Mouse (Mus musculus): ENCODE measurements around the gene D130040H23Rik. TPM values are rescaled to one million over a fixed set of nuclear protein-coding genes. Genes with fewer than 3 reads are reported as not detected.

The D130040H23Rik gene
- polyA plus RNA-seq (2014; fragmentation: Nextera tagmentation; extraction: Ambion mirVana), result 5.4 and 5.6 TPM in 2 replicates

DNA sequence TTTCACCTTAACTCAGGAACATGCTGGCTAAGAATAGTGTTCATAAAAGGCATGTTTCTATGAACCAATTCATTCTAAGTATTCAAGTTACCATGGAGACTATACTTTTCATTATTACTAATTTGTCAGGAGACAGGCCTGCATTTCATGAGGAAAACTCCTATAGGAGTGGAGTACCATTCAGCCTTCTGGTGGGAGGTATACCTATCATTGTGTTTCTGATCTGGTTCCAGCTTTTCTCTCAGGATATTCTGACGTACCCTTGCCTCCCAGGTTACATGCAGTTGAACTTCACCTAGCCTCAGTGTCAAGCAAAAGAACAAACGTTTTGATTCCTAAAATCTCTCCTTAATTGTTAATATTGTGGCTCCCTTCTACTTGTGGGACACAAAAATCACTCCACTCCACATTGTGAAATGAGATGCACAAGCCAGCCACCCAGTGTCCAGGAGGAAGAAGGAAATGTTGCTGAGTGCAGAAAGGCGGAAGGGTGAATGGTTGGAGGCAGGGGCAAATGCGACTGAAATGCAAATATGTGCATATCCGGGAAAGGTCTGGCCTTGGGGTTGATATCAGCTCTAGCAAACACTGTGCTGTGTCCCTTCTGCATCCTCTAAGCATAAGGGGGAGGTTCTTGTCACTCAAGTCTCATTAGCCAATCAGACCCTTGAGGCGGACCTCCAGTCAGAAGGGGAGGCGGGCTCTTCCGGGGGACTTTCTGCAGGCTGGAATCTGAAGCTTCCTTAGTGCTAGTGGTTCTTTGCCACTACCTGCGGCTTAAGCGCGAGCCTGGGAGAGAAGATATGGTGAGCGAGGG, at the start of gene D130040H23Rik:
Gene D130040H23Rik (plus strand): TSS at position 695 of the 817 bp plus-strand sequence.
- H3K4me3 ChIP-seq (ENCODE audit: low read depth, low read length), result peak within 1 kb of the TSS; percentile 64
- ATAC-seq (ENCODE audit: insufficient read depth) (peak; percentile 100), DNase-seq (peak; percentile 95)
- H3K27me3 ChIP-seq (ENCODE audit: insufficient read depth, low read length), result no peaks in the 10 kb centered on the region
- H3K27ac ChIP-seq (ENCODE audit: low read depth), result peak within 1 kb of the TSS; percentile 73
- H3K36me3 ChIP-seq (ENCODE audit: insufficient read depth), result peaks cover 6% of the 10 kb centered on the region; the same call in 1 of the 2 replicates
- no peak for TF ChIP-seq CTCF (IDR thresholded peaks at IDR 0.05; ENCODE audit: low read depth)
- H3K9me3 ChIP-seq (ENCODE audit: low read depth, low read length), result no peaks in the 10 kb centered on the region
- 6% methylated on average over 12 of the region's 12 CpGs for WGBS
- peak within 1 kb of the TSS; percentile 79 for H3K9ac ChIP-seq
- peaks cover 4% of the 10 kb centered on the region; the same call in 1 of the 2 replicates for H3K4me1 ChIP-seq (ENCODE audit: insufficient read depth)
- H3K4me2 ChIP-seq, result peak within 1 kb of the TSS; percentile 71

GRCm38 (mm10) chr8:69242541-69242940, 28.3 kb upstream of the D130040H23Rik start:
- Histone ChIP-seq H3K4me3 (ENCODE audit: low read depth, low read length) (no peak overlapping the region), H3K4me1 (ENCODE audit: insufficient read depth) (no peaks in the 10 kb centered on the region), H3K9ac (no peak overlapping the region), H3K27ac (ENCODE audit: low read depth) (no peak overlapping the region), H3K4me2 (no peak overlapping the region), H3K9me3 (ENCODE audit: low read depth, low read length) (no peaks in the 10 kb centered on the region), H3K36me3 (ENCODE audit: insufficient read depth) (no peaks in the 10 kb centered on the region), H3K27me3 (ENCODE audit: insufficient read depth, low read length) (no peaks in the 10 kb centered on the region)
- 20% methylated on average over 2 of the region's 2 CpGs for WGBS
- no peak for TF ChIP-seq CTCF (IDR thresholded peaks at IDR 0.05; ENCODE audit: low read depth)
- no peak for ATAC-seq (ENCODE audit: insufficient read depth)
- DNase-seq, result no peak

DNA sequence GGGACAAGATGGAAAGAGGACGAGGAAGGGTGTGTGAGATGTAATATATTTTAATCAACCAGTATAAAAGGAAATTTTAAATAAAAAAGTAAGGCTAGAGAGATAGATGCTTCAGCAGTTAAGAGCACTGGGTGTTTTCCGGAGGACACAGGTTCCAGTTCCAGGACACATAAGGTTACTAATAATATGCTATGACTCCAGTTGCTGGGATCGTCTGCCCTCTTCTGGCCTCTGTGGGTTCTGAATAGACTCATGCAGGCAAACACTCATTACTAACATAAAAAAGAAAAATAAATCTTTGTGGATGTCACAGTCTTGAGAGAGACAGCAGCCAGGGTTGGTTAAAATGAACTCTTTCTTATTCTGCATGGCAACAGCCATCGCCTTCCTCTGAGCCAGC, 2.4 kb upstream of the D130040H23Rik start:
- Histone ChIP-seq H3K9ac (no peak overlapping the region), H3K4me3 (ENCODE audit: low read depth, low read length) (no peak overlapping the region), H3K4me1 (ENCODE audit: insufficient read depth) (peaks cover 4% of the 10 kb centered on the region; the same call in 1 of the 2 replicates), H3K36me3 (ENCODE audit: insufficient read depth) (no peaks in the 10 kb centered on the region), H3K9me3 (ENCODE audit: low read depth, low read length) (no peaks in the 10 kb centered on the region), H3K27me3 (ENCODE audit: insufficient read depth, low read length) (no peaks in the 10 kb centered on the region), H3K27ac (ENCODE audit: low read depth) (no peak overlapping the region), H3K4me2 (no peak overlapping the region)
- WGBS, result 67% methylated on average over 4 of the region's 4 CpGs
- ATAC-seq (ENCODE audit: insufficient read depth) (no peak), DNase-seq (peak; percentile 13)
- TF ChIP-seq CTCF (IDR thresholded peaks at IDR 0.05; ENCODE audit: low read depth), result no peak

GRCm38 (mm10) chr8:69271203-69271554, 299 bp downstream of the D130040H23Rik start:
- Histone ChIP-seq H3K27me3 (ENCODE audit: insufficient read depth, low read length) (no peaks in the 10 kb centered on the region), H3K4me3 (ENCODE audit: low read depth, low read length) (peak overlapping the region; percentile 64), H3K9me3 (ENCODE audit: low read depth, low read length) (no peaks in the 10 kb centered on the region), H3K27ac (ENCODE audit: low read depth) (peak overlapping the region; percentile 73), H3K4me2 (peak overlapping the region; percentile 71), H3K9ac (peak overlapping the region; percentile 79), H3K4me1 (ENCODE audit: insufficient read depth) (peaks cover 4% of the 10 kb centered on the region; the same call in 1 of the 2 replicates), H3K36me3 (ENCODE audit: insufficient read depth) (peaks cover 6% of the 10 kb centered on the region; the same call in 1 of the 2 replicates)
- DNase-seq, result peak; percentile 51
- ATAC-seq (ENCODE audit: insufficient read depth), result peak; percentile 88
- WGBS, result 12% methylated on average over 6 of the region's 6 CpGs
- no peak for TF ChIP-seq CTCF (IDR thresholded peaks at IDR 0.05; ENCODE audit: low read depth)

DNA sequence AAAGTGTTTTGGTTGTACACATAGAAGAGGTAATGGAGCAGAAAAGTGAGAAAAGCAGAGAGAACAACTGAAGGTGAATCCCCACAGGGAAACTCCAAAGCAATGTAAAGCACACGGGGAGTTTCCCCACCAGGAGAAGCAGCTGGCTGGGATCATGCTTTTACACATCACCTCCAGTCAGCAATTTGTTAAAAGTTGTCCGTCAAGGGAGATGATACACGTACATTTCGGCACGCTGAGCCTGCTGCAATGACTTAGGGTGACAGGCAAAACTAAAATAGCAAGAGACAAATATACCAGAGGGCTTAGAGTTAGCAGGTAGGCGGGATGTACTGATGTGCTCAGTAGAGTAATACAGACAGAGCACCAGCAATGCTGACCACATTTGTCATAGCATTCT, 1.6 kb downstream of the D130040H23Rik start:
- Histone ChIP-seq H3K36me3 (ENCODE audit: insufficient read depth) (peaks cover 6% of the 10 kb centered on the region; the same call in 1 of the 2 replicates), H3K4me2 (no peak overlapping the region), H3K9ac (no peak overlapping the region), H3K27ac (ENCODE audit: low read depth) (no peak overlapping the region), H3K9me3 (ENCODE audit: low read depth, low read length) (no peaks in the 10 kb centered on the region), H3K4me3 (ENCODE audit: low read depth, low read length) (no peak overlapping the region), H3K27me3 (ENCODE audit: insufficient read depth, low read length) (no peaks in the 10 kb centered on the region), H3K4me1 (ENCODE audit: insufficient read depth) (peaks cover 4% of the 10 kb centered on the region; the same call in 1 of the 2 replicates)
- TF ChIP-seq CTCF (IDR thresholded peaks at IDR 0.05; ENCODE audit: low read depth), result no peak
- 82% methylated on average over 6 of the region's 6 CpGs for WGBS
- ATAC-seq (ENCODE audit: insufficient read depth) (no peak), DNase-seq (no peak)

DNA sequence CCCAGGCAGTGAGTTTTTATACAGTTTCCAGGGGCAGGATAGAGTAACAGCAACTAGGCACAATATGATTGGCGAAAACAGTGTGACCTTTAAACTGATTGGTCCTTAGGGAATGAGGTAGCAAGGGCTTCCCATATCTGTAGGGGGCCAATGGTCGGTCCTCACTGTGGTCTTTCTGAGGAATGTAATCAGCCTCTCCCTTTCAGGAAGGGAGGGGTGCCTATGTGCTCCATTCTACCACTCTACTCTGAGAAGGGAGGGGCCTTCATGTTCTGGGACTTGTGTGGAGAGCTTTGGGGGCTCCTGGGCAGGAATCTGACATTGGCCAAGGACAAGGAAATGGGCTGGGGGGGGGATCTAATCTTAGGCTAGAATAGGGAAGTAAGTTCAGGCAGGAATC, 53.9 kb downstream of the D130040H23Rik start:
- Histone ChIP-seq H3K9ac (no peak overlapping the region), H3K27ac (ENCODE audit: low read depth) (no peak overlapping the region)

More for the DNA sequence above, 53.9 kb downstream of the D130040H23Rik start:
- 79% methylated on average over 2 of the region's 2 CpGs for WGBS
- no peak overlapping the region for H3K4me3 ChIP-seq (ENCODE audit: low read depth, low read length)
- no peaks in the 10 kb centered on the region for H3K9me3 ChIP-seq (ENCODE audit: low read depth, low read length)
- no peak overlapping the region for H3K4me2 ChIP-seq
- no peaks in the 10 kb centered on the region for H3K36me3 ChIP-seq (ENCODE audit: insufficient read depth)
- no peak for TF ChIP-seq CTCF (IDR thresholded peaks at IDR 0.05; ENCODE audit: low read depth)
- H3K4me1 ChIP-seq (ENCODE audit: insufficient read depth), result no peaks in the 10 kb centered on the region
- DNase-seq (no peak), ATAC-seq (ENCODE audit: insufficient read depth) (no peak)
- H3K27me3 ChIP-seq (ENCODE audit: insufficient read depth, low read length), result no peaks in the 10 kb centered on the region

Measured in lung, embryonic 14.5 days (tissue).